Mouse (Mus musculus): Measurements from ENCODE around the gene Olfr464.

The Olfr464 gene

DNA sequence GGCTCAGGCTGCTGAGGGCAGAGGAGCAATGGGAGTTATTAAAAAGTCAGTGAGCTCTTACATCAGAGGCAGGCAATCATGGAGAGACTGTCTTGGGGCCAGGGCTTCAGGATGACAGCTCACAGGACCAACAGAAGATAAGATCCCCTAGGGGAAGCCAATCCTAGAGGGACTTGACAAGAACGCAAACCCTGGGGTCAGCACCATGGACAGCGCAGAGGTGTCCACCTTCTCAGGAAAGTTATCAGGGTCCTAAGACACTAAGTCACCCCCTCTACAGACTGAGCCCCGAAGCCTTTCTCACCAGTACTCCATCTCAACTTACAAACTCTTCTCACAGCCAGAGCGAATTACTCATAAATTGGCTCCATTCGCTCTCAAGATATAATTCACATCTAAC lies at the start of gene Olfr464:
Gene Olfr464 (minus strand): TSS at position 2 of the 400 bp plus-strand sequence.
- DNase-seq (ENCODE audit: low read depth, low spot score), result no peak

DNA sequence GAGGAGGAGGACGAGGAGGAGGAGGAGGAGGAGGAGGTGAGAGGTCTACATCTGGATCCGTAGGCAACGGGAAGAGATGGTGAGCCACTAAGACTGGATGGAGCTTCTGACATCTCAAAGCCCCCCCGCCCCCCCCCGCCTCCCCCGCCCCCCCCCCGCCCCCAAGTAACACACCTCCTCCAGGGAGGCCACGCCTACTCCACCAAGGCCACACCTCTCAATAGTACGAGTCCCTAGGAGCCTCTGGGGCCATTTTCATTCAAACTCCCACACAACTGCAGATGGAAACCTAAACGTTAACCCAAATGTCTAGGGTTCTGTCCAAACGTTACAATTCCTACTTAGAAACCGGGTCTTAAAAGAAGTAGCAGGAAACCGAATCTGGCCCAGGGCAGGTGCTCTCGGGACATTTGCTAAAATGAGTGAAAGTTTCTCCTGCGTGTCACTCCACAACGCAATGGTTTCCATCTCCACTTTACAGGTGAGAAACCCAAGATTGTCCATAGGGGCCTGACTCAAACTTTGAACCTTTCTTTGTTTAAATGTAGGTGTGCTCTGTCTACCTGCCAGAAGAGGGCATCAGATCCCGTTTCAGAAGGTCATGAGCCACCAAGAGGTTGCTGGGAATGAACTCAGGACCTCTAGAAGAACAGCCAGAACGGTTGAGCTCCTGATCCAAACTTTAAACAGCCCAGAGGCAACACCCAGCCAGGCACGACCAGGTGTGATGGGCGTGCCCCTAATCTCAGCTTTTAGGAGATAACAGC lies 47.8 kb upstream of the Olfr464 start:
- DNase-seq (ENCODE audit: low read depth, low spot score), result no peak

DNA sequence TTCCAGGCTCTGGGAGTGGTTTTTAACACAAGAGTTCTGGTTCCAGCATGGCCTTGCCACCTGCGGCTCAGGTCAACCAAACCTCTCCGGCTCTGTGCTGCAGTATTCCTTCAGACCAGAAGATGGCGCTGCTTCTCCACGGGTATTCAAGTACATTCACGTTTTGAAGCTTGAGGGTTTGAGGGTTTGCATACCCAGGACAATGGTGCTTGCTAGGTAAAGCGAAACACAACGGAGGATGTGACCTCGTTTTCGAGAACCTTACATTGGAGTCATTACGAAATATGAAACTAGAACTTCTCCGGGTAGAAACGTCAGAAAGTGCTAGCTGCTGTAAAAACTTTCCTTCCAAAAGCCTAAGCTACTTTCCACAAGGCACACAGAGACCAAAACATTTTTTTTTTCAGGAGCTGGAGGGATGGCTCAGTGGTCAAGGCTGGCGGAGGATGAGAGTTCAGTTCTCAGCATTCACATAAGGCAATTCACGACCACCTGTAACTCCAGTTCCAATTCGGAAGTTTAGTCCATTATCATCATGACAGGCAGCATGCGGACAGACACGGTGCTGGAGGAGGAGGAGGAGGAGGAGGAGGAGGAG lies 47.0 kb upstream of the Olfr464 start:
- DNase-seq (ENCODE audit: low read depth, low spot score), result no peak

DNA sequence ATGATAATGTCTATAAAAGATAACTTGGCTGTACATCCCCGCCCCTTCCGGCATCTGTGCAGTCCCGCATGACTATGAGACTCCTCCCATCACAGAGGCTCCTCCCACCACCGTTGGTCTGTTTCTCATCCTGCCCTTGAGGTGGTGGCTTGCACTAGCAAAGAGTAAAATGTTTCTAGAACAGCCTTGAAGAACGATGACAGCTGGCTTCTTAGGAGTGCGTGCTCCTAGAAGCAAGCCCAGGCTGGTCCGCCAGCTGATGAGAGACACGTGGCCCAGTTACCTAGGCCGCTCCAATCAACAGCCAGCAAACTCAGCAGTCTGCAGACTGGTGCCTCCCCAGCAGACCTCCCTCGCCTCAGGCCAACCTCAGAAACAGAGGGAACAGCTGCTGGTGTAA lies 45.4 kb upstream of the Olfr464 start:
- DNase-seq (ENCODE audit: low read depth, low spot score), result no peak

DNA sequence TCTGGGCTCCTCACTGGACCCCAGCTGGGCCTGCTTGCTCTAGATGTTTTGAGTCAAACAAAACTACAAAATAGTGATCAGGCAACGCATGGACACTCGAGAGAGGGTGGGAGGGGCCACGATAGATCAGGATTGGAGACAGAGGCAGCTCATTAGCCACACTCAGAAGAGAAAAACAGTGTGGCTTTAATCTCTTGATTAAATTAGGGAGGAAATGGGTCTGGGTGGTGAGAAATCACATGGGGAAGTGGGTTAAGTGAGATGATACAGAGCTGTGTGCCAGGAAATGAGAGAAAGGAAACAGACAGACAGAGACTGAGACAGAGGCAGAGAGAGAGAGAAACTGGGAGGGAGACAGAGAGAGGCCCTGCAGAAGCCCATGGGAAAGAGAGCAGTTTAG lies 44.5 kb upstream of the Olfr464 start:
- no peak for DNase-seq (ENCODE audit: low read depth, low spot score)

DNA sequence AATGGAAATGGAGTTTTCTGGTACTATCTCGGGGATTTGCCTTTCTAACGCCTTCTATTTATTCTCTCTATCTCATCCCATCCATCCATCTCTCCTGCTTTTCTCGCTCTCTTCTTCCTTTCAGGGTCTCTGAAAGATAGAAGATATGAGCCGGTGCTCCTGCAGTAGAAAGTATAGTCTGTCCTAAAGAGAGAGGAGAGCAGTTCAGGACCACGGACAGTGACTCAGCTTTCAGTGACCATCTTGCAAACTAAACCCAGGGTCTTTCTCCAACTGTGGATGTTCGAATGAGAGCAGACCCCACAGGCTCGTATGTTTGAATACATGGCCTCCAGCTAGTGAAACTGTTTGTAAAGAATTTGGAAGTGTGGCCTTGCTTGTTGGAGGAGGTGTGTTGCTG lies 36.3 kb upstream of the Olfr464 start:
- DNase-seq (ENCODE audit: low read depth, low spot score), result no peak

DNA sequence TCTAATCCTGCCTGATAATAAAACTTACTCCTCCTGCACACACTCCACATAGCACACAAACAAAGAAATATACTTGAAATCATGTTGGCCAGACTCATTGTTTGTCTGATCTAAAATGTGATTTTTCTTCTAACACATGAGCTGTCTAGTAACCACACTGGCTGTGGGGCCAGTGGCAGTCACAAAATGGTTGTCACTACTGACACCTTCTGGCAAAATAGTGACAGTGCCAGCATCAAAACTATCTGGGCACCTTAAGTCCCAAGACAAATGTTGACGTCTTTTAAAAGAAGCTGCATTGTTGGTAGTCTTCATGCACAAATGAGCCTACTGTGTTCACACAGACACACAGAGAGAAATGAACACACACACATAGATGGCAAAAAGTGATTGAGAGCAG lies 34.4 kb upstream of the Olfr464 start:
- no peak for DNase-seq (ENCODE audit: low read depth, low spot score)

DNA sequence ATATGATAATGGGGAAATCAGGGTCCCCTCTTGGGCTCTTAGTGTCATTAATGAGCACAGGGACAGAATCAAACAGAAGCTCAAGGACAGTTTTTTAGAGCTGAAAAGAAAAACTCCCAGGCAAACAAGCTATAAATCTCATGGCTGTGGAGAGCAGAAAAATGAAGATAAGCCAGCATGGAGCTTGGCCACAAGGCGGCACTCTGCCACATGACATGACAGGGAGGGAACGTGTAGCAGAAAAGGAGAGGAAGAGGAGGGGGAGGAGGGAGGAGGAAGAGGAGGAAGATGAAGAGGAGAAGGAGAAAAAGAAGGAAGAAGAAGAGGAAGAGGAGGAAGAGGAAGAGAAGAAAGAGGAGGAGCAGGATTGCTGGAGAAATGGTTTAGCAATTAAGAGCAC lies 29.2 kb upstream of the Olfr464 start:
- DNase-seq (ENCODE audit: low read depth, low spot score), result no peak

DNA sequence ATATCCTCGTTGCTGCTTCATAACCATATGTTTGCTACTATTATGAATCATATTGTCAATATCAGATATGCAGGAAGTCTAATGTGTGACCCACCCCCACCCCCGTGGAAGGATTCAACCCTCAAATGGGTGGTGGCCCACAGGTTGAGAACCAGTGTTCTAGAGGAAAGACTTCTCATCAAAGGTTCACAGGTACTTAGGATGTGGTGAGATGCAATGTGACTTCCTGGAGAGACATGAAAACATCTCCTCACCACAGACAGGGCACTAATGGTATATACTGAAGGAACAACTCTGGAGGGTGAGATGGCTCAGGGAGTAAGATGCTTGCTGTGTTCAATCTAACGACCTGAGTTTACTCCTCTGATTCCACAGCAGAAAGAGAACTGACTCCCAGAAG lies 14.7 kb upstream of the Olfr464 start:
- DNase-seq (ENCODE audit: low read depth, low spot score), result no peak

DNA sequence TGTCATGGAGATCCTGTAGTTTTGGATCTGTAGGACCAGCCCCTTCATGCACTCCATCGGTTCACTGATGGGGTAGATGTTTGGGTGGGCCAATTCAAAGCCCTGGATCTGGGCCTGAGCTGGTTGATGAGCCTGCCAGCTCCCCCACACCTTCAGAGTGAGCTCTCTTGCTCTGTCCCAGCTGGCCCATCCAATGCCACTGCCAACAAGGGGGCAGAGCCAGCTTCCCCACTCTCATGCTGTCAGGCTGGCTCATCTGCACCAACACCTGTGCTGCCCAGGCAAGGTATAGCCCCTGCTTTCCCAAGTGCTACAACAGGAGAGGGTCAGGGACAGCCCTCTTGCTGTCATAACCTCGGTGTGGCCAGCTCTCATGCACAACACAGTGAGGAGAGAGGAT lies 13.0 kb upstream of the Olfr464 start:
- DNase-seq (ENCODE audit: low read depth, low spot score), result no peak

DNA sequence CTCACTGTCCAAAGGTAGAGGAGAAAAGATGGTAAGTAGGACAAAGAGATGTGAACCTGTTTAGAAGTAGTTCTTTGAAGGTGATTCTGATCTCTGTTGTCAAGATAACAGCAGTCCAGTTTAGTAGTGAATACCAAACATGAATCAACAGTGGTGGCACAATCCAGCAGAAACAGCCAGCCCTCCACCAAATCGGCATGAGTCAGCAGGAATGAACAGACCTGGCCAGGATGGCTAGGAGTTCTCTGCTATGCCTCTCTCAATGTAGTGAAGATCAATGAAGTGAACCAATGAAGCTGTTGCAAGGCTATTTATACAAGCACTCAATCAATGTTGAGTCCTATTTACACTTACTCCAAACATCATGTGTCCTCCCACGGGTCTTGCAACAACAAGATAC lies 9.6 kb upstream of the Olfr464 start:
- DNase-seq (ENCODE audit: low read depth, low spot score), result no peak

DNA sequence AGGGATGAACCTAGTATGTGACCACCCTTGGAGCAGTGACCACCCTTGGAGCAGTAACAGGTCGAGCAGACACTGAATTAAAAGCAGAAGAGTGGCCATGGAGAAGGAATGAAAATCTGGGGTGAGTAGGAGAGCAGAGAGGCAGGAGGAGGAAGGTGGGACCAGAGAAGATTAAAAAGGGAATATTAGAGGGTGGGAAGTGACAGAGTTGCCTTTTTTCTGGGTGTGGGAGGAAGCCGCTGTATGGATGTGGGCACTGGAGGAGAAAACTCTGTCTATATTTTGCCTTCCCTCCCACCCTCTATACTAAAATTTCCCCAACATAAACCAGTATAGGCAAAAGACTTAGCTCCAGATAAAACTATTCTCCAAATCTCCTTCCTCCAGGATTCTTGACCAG lies 466 bp downstream of the Olfr464 start:
- no peak for DNase-seq (ENCODE audit: low read depth, low spot score)

DNA sequence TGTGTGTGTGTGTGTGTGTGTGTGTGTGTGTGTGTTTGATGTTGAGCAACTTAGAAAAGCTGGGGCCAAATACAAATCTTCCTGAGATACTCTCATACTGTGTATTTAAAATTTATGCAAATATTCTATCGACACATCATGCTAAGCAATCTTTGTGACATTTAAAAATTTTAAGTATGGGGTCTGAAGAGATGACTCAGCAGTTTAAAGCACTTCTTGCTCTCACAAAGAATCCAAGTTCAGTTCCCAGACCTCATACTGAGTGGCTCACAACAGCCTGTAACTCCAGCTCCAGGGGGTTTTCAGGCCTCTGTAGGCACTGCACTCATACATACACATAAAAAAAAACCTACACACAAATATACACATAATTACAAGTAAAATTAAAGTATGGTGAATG lies 4.8 kb downstream of the Olfr464 start:
- DNase-seq (ENCODE audit: low read depth, low spot score), result no peak

DNA sequence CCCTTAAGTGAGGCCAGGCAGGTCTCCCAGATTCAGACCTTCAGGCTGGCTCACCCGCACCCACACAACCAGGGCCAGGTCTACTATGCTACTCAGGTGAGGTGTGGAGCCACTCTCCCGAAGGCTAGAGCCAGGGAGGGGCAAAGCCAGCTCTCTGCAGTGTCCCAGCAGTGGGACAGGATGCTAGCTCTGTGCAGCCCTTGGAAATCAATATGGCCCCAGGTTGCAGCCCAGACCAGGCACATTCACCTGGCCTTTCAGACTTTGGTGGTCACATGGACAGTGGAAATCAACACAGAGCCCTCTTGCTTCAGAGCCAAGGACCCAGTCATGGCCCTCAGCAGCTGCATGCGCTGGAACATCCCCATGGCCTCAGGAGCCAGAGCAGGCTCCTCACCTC lies 16.4 kb downstream of the Olfr464 start:
- DNase-seq (ENCODE audit: low read depth, low spot score), result no peak

DNA sequence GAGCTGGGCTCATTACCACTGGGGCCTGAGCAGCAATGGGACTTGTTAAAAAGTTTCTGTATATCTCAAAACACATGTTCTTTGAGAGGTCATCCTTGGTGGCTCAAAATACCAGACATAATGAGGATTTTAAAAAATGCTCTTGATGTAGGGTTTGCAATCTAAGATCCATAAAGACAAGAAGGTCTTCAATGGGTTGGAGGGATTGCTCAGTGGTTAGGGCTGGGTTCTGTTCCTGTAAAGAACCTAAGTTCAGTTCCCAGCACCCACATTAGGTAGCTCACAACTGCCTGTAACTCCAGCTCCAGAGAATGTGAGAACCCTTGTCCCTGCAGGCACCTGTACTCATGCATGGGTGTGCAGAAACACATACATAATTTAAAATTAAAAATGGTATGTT lies 23.5 kb downstream of the Olfr464 start, which contains the start of gene Olfr463:
Gene Olfr463 (minus strand): TSS at position 101 of the 400 bp plus-strand sequence.
- DNase-seq (ENCODE audit: low read depth, low spot score), result no peak

DNA sequence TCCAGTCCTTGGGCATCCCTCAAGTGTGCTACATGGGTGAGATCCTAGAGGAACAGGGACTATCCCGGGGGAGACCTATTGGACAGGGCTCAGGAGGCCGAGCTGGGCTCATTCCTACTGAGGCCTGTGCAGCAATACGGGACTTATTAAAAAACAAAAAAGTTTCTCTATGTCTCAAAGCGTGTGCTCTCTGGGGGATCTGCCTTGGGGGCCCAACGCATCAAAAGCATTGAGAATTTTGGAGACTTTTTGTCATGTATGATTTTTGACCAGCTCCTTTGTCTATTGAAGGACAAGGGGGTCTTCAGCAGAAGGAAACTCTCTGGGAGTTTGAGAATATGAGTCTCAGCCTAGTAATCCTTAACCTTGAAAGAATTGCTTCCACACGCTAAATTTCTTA lies 28.6 kb downstream of the Olfr464 start, which contains the start of gene Olfr462:
Gene Olfr462 (minus strand): TSS at position 101 of the 400 bp plus-strand sequence.
- no peak for DNase-seq (ENCODE audit: low read depth, low spot score)

DNA sequence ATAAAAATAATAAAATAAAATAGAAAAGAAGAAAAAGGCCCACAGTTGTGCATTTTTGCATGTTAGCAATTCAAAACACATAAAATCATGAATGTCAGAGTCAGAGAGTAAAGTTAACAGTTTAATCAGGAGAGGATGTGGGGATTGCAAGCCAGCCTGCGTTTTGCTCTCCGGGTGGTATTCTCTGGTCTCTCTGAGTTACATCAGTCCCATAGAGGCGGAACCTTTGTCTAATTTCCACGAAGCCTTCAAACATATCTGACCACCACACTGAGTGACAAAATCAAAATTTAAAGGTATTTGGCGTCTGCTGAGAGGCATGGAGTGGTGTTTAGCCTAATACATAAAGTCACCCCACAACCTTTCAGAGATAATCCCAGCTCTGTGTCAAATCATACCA lies 35.9 kb downstream of the Olfr464 start:
- no peak for DNase-seq (ENCODE audit: low read depth, low spot score)

DNA sequence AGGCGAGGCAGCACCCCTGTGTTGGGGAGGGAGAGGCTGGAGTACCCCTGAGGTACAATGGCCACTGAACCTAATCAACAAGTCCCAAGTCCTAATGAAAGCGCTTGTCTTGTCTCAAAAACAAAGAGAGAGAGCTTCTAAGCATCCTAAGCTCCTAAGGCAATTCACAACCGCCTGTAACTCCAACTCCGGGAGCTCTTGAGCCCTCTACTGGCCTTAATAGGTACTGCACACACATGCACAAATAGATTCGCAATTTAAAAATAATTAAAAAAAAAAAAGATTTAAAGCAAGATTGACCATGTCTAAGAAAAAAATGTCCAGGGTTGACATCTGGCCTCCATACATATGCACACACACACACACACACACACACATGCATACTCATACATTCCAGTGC lies 37.3 kb downstream of the Olfr464 start:
- no peak for DNase-seq (ENCODE audit: low read depth, low spot score)

DNA sequence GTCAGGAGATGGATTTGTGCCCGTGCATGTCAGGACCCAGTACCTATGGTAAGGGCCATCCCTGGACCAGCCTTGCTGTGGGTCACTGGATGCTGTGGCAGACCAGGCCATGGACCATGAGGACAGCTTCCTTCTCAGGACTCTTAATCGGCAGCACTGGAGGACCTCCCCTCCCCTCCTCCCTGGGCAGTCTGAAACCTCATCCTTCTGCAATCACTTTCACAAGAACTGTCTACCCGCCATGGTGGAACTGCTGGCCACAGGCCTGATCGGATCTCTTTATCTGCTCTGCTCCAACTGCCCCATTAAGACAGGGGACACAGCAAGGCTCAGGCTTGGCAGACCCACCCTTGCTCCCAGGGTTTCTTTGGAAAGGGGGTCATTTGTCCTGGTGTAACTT lies 39.1 kb downstream of the Olfr464 start:
- DNase-seq (ENCODE audit: low read depth, low spot score), result no peak

DNA sequence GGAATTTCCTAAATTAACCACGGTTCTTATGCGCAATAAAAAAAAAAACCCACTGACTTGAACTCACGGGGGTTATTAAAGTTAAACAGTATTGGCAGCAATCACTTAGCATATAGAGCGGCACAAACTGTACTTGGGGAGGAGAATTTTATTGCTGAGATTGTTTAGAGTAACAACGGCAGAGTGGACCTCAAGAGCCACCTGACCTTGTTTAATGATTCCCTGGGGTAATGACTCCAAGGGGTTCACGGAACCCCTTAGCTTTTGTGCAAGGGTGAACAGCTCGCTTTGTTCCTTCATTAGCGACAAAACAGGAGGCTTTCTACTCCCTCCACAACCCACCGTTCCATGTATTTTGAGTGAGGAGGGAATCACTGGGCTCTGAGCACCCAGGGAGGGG lies 40.9 kb downstream of the Olfr464 start:
- no peak for DNase-seq (ENCODE audit: low read depth, low spot score)

DNA sequence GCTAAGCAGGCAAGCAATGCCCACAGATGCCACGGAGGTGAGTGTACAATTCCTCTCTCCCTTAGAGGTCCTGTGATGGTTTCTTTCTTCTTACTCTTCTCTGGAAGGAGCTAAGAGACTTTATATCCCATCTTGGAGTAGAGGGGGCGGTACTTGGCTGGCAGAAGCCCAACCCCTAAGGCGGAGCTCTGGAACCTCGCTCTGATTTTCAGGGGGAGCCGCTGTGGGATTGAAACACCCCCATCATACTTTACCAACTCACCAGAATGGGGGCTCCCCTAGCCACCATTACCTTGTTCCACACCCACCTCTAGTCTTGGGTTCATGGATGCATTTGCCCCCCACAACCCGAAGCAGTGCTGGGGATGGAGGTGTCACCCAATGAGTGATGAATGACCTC lies 45.3 kb downstream of the Olfr464 start, which contains the start of gene Epx:
Gene Epx (minus strand): TSS at position 101 of the 400 bp plus-strand sequence.
- DNase-seq (ENCODE audit: low read depth, low spot score), result no peak

DNA sequence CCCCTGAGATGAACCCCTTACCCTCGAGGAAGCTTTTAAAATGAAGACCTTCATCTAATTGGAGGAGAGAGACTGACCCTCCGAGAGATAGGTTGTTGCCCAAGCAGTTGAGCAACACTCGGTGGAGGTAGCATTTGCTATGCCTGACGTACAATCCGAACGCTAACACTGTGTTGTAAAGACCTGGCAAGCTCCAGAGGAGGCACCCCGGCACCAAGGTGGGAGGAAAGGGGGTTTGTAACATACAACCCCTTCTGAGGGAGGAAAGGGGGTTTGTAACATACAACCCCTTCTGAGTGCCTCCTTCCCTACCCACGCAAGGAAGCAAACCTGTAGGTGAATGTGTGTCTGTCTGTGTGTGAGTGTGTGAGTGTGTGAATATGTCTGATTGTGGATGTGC lies 49.0 kb downstream of the Olfr464 start:
- no peak for DNase-seq (ENCODE audit: low read depth, low spot score)

DNA sequence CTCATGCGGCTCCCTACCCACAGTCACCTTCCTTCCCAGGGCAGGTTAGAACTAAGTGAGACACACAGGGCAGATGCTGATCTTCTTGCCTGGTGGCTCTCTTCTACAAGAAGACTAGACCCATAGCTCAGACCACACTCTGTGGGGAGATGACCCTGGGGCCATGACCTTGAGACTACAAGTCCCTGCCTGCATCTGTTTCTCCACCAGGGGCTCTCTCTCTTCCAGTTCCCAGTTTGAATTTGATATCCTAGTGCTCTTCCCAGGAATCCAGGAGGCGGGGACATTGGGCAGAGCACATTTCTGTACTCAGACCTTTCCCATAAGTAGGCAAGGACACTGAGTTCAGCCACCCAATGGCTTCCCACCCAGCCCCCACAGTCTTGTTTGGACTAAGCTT lies 50.7 kb downstream of the Olfr464 start:
- no peak for DNase-seq (ENCODE audit: low read depth, low spot score)

All from brain, embryonic 18.5 days (tissue).